Mouse (Mus musculus) kidney, adult 2 months (tissue): Measurements from ENCODE around the gene Lyl1. TPM values are rescaled to one million over a fixed set of nuclear protein-coding genes. Genes with fewer than 3 reads are reported as not detected.

Experiments
- DNase-seq: peaks from one replicate; pipeline ENCODE4 v3.0.0; 2021
- H3K27ac ChIP-seq: fragments of 200-500 bp; 2 replicates; pipeline ENCODE4 v1.5.1; 2012; ENCODE audit warnings: low read depth, low read length, control low read depth, inconsistent platforms; ENCODE audit not compliant: insufficient read depth
- H3K27me3 ChIP-seq: fragments of 200-500 bp; replicated peaks from 2 replicates; pipeline ENCODE4 v1.6.1; 2012; ENCODE audit warnings: mild to moderate bottlenecking, moderate library complexity, low read length, inconsistent platforms; ENCODE audit not compliant: control insufficient read depth, insufficient read depth
- H3K36me3 ChIP-seq: fragments of 200-500 bp; 2 replicates; pipeline ENCODE4 v1.6.1; 2012; ENCODE audit warnings: mild to moderate bottlenecking, moderate library complexity, low read length, inconsistent platforms; ENCODE audit not compliant: control insufficient read depth, insufficient read depth
- H3K4me1 ChIP-seq: fragments of 200-500 bp; 2 replicates; pipeline ENCODE4 v1.6.1; 2011; ENCODE audit warnings: low read length; ENCODE audit not compliant: control insufficient read depth, insufficient read depth
- H3K4me3 ChIP-seq: fragments of 200-500 bp; 2 replicates; pipeline ENCODE4 v1.5.1; 2011; ENCODE audit warnings: mild to moderate bottlenecking, low read depth, low read length, control low read depth; ENCODE audit not compliant: insufficient read depth
- CTCF ChIP-seq: fragments of 200-500 bp; conservative IDR thresholded peaks from 2 replicates; pipeline ENCODE4 v1.5.1; 2011; ENCODE audit warnings: low read depth, mild to moderate bottlenecking, control low read depth, low read length, moderate library complexity, mixed read lengths; ENCODE audit not compliant: insufficient read depth, insufficient read length
- POLR2A ChIP-seq: fragments of 200-500 bp; IDR thresholded peaks from one replicate; pipeline ENCODE4 v1.6.1; 2011; ENCODE audit warnings: low read depth, low read length, control low read depth
- whole genome bisulfite sequencing: fragments of 180-500 bp; shearing (Covaris S2); methylation state at CpG from one replicate; pipeline ENCODE4 v1.1.7; 2018; 5-methylcytosine and 5-hydroxymethylcytosine counted together
- polyA plus RNA-seq: library from polyadenylated mRNA; depleted of rRNA; stranded (reverse); fragments of >200 nt; gene quantifications from 2 replicates; pipeline ENCODE4 v1.2.3, GENCODE M21; 2012

Lyl1 gene
- polyA plus RNA-seq, 1 experiment = 4.1 TPM

GRCm38 (mm10) chr8:84698288-84698687 lies 3.0 kb upstream of the Lyl1 start:
- Histone ChIP-seq H3K27me3 (no peaks in the 10 kb centered on the region), H3K36me3 (no peaks in the 10 kb centered on the region), H3K4me3 (no peak overlapping the region), H3K27ac (no peak overlapping the region), H3K4me1 (0 out of 2 replicates have a peak, but pooled peaks cover 3% of the 10 kb centered on the region)
- WGBS = 90% methylated on average over 5 of the region's 5 CpGs
- no peak for DNase-seq
- TF ChIP-seq CTCF = no peak
- no peak for TF ChIP-seq POLR2A

GRCm38 (mm10) chr8:84698929-84699401 lies 2.3 kb upstream of the Lyl1 start:
- Histone ChIP-seq H3K4me3 (peak overlapping the region; percentile 18; the same call in 1 of the 2 replicates), H3K4me1 (0 out of 2 replicates have a peak, but pooled peaks cover 3% of the 10 kb centered on the region), H3K36me3 (no peaks in the 10 kb centered on the region), H3K27me3 (no peaks in the 10 kb centered on the region), H3K27ac (peak overlapping the region; percentile 63)
- 43% methylated on average over 9 of the region's 9 CpGs for WGBS
- DNase-seq = peak; percentile 90
- TF ChIP-seq CTCF (no peak), POLR2A (no peak)

- peak; percentile 91 for DNase-seq
- no peak overlapping the region for H3K4me3 ChIP-seq
- H3K4me1 ChIP-seq = 0 out of 2 replicates have a peak, but pooled peaks cover 3% of the 10 kb centered on the region
- no peaks in the 10 kb centered on the region for H3K36me3 ChIP-seq
- H3K27ac ChIP-seq = no peak overlapping the region
- peak; percentile 71 for TF ChIP-seq CTCF
- TF ChIP-seq POLR2A = no peak
- H3K27me3 ChIP-seq = no peaks in the 10 kb centered on the region
- 45% methylated on average over 7 of the region's 7 CpGs for WGBS
Measured at GRCm38 (mm10) chr8:84699861-84700322, 1.4 kb upstream of the Lyl1 start.

DNA sequence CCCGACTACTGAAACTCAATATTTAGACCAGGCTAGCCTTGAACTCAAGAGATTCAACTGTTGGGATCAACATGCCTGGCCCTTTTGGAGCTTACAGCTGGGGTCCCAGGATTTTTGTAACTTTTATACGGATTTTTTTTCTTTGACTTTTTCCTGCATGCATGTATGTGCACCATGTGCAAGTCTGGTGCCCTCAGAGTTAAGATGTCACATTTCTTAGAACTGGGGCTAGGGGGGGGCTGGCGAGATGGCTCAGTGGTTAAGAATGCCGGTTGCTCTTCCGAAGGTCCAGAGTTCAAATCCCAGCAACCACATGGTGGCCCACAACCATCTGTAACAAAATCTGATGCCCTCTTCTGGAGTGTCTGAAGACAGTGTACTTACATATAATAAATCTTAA lies 731 bp upstream of the Lyl1 start:
- 0 out of 2 replicates have a peak, but pooled peaks cover 3% of the 10 kb centered on the region for H3K4me1 ChIP-seq
- no peaks in the 10 kb centered on the region for H3K36me3 ChIP-seq
- DNase-seq = no peak
- H3K27me3 ChIP-seq = peaks cover 3% of the 10 kb centered on the region; the same call in 1 of the 2 replicates
- H3K27ac ChIP-seq = no peak overlapping the region
- H3K4me3 ChIP-seq = no peak overlapping the region
- no peak for TF ChIP-seq POLR2A
- TF ChIP-seq CTCF = no peak
- WGBS = 65% methylated on average over 5 of the region's 5 CpGs

GRCm38 (mm10) chr8:84702561-84702960 lies 1.3 kb downstream of the Lyl1 start:
- peaks cover 4% of the 10 kb centered on the region; the same call in 1 of the 2 replicates for H3K27me3 ChIP-seq

DNA sequence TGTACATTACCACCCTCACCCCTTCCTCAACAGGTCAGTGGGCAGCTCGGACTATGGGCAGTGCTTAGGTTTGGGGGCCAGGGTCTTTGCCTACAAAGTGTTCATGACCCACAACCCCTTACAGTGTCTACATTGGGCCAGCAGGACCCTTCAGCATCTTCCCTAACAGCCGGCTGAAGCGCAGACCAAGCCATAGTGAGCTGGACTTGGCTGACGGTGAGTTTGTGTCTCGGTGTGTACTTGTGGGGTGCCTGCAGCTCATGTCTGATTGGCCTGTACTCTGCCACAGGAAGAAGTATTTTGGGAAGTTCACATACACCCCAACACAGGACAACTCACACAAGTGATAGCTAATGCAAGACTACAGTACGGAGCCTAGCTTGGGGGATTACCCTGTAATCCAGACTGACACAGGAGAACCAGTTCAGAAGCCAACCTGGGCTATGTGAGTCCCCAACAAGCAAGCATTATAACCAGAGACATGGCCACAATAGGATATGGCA lies 1.8 kb downstream of the Lyl1 start:
- H3K27me3 ChIP-seq = peaks cover 4% of the 10 kb centered on the region; the same call in 1 of the 2 replicates
- DNase-seq = no peak
- TF ChIP-seq POLR2A = no peak
- no peak for TF ChIP-seq CTCF
- no peaks in the 10 kb centered on the region for H3K36me3 ChIP-seq
- WGBS = 81% methylated on average over 6 of the region's 6 CpGs
- H3K4me3 ChIP-seq = no peak overlapping the region
- 0 out of 2 replicates have a peak, but pooled peaks cover 3% of the 10 kb centered on the region for H3K4me1 ChIP-seq
- no peak overlapping the region for H3K27ac ChIP-seq

More at GRCm38 (mm10) chr8:84702561-84702960, 1.3 kb downstream of the Lyl1 start:
- WGBS = 77% methylated on average over 9 of the region's 9 CpGs
- Histone ChIP-seq H3K36me3 (no peaks in the 10 kb centered on the region), H3K4me1 (0 out of 2 replicates have a peak, but pooled peaks cover 3% of the 10 kb centered on the region), H3K4me3 (no peak overlapping the region), H3K27ac (no peak overlapping the region)
- TF ChIP-seq CTCF = no peak
- TF ChIP-seq POLR2A = no peak
- no peak for DNase-seq

GRCm38 (mm10) chr8:84703466-84704249 lies 2.4 kb downstream of the Lyl1 start:
- no peak overlapping the region for H3K27ac ChIP-seq
- no peak for DNase-seq
- no peak overlapping the region; the same call in 1 of the 2 replicates for H3K4me3 ChIP-seq
- WGBS = 34% methylated on average over 38 of the region's 38 CpGs
- peaks cover 4% of the 10 kb centered on the region; the same call in 1 of the 2 replicates for H3K27me3 ChIP-seq
- TF ChIP-seq CTCF (0 out of 2 replicates have a peak, but pooled peaks have one; percentile 2), POLR2A (no peak)
- no peaks in the 10 kb centered on the region for H3K36me3 ChIP-seq
- no peaks in the 10 kb centered on the region for H3K4me1 ChIP-seq
